Mouse (Mus musculus): ENCODE measurements at regions not wholly inside any gene's neighbourhood (a gene's known extent, or its start where the extent isn't known, plus 50 kb on each side); places are given as distances from the start of the nearest gene placed in this dataset.

- Histone ChIP-seq H3K4me1 (ENCODE audit: control insufficient read depth, insufficient read depth, low read length) (peaks cover 3% of the 10 kb centered on the region), H3K4me3 (ENCODE audit: insufficient read depth, low read depth, low read length) (no peak overlapping the region), H3K27ac (ENCODE audit: insufficient read depth, low read depth, low read length) (no peak overlapping the region)
- no peak for TF ChIP-seq CTCF (IDR thresholded peaks at IDR 0.05; ENCODE audit: insufficient read depth, low read depth, low read length)
- 27% methylated on average over 10 of the region's 10 CpGs for WGBS
Observed at GRCm38 (mm10) chr2:170204768-170205514, 57.0 kb upstream of the Zfp217 start.

GRCm38 (mm10) chr2:170203496-170203895 lies 55.6 kb upstream of the Zfp217 start:
- WGBS: 93% methylated on average over 5 of the region's 5 CpGs
- H3K27ac ChIP-seq (ENCODE audit: insufficient read depth, low read depth, low read length): no peak overlapping the region

GRCm38 (mm10) chr2:170201816-170202371 lies 54.0 kb upstream of the Zfp217 start:
- Histone ChIP-seq H3K27ac (ENCODE audit: insufficient read depth, low read depth, low read length) (no peak overlapping the region), H3K4me3 (ENCODE audit: insufficient read depth, low read depth, low read length) (no peak overlapping the region), H3K4me1 (ENCODE audit: control insufficient read depth, insufficient read depth, low read length) (peaks cover 3% of the 10 kb centered on the region)
- no peak for TF ChIP-seq CTCF (IDR thresholded peaks at IDR 0.05; ENCODE audit: insufficient read depth, low read depth, low read length)
- TF ChIP-seq POLR2A (IDR thresholded peaks at IDR 0.05; ENCODE audit: insufficient read depth, low read depth, low read length): no peak
- WGBS: 78% methylated on average over 10 of the region's 10 CpGs

More at GRCm38 (mm10) chr2:170203496-170203895, 55.6 kb upstream of the Zfp217 start:
- Histone ChIP-seq H3K4me3 (ENCODE audit: insufficient read depth, low read depth, low read length) (no peak overlapping the region), H3K4me1 (ENCODE audit: control insufficient read depth, insufficient read depth, low read length) (peaks cover 3% of the 10 kb centered on the region)
- TF ChIP-seq CTCF (IDR thresholded peaks at IDR 0.05; ENCODE audit: insufficient read depth, low read depth, low read length) (no peak), POLR2A (IDR thresholded peaks at IDR 0.05; ENCODE audit: insufficient read depth, low read depth, low read length) (no peak)
